Mouse (Mus musculus) cerebellum, adult 2 months (tissue): ENCODE data around the gene Prdm12.

ENCODE experiments used
- CTCF ChIP-seq: fragments of 200-500 bp; IDR thresholded peaks from 2 replicates; pipeline ENCODE4 v1.5.1; 2011; ENCODE audit warnings: low read depth, mild to moderate bottlenecking, control low read depth, low read length, moderate library complexity, borderline replicate concordance; ENCODE audit not compliant: insufficient read depth
- POLR2A ChIP-seq: fragments of 200-500 bp; IDR thresholded peaks from 2 replicates; pipeline ENCODE4 v1.6.1; 2011; ENCODE audit warnings: low read length, control low read depth, borderline replicate concordance; ENCODE audit not compliant: insufficient read depth

GRCm38 (mm10) chr2:31611400-31611799 lies 28.4 kb upstream of the Prdm12 start:
- no peak for TF ChIP-seq CTCF
- no peak for TF ChIP-seq POLR2A
